Mouse (Mus musculus): Measurements from ENCODE around the gene Sept12. TPM values are rescaled to one million over a fixed set of nuclear protein-coding genes. Genes with fewer than 3 reads are reported as not detected.
A peak's percentile ranks its signal among the peaks of the same experiment; 100 is the strongest.

Gene Sept12
- total RNA-seq (2018; cell fraction: chromatin; rRNA removed): not detected
- total RNA-seq (2018; cell fraction: cytosol; rRNA removed): not detected
- total RNA-seq (2018; cell fraction: nucleus; rRNA removed): not detected
- polyA plus RNA-seq (2018): not detected in 3 replicates

- Histone ChIP-seq H3K36me3 (ENCODE audit: inconsistent target) (no peaks in the 10 kb centered on the region), H3K79me2 (ENCODE audit: inconsistent target) (no peaks in the 10 kb centered on the region), H3K4me3 (ENCODE audit: inconsistent target) (no peak within 1 kb of the TSS), H3K27ac (no peak within 1 kb of the TSS)
- 54% methylated on average over 3 of the region's 3 CpGs for WGBS (ENCODE audit: missing documents)
Observed at GRCm38 (mm10) chr16:4997553-4997952, at the start of gene Sept12. Gene Sept12 (minus strand): TSS chr16:4997852.

- peaks cover 64% of the 10 kb centered on the region for H3K36me3 ChIP-seq (ENCODE audit: inconsistent target)
- no peak overlapping the region for H3K4me3 ChIP-seq (ENCODE audit: inconsistent target)
- WGBS (ENCODE audit: missing documents): 94% methylated on average over 3 of the region's 3 CpGs
- H3K27ac ChIP-seq: no peak overlapping the region
- H3K79me2 ChIP-seq (ENCODE audit: inconsistent target): peaks cover 78% of the 10 kb centered on the region
Observed at GRCm38 (mm10) chr16:5045322-5045721, 47.7 kb upstream of the Sept12 start.

DNA sequence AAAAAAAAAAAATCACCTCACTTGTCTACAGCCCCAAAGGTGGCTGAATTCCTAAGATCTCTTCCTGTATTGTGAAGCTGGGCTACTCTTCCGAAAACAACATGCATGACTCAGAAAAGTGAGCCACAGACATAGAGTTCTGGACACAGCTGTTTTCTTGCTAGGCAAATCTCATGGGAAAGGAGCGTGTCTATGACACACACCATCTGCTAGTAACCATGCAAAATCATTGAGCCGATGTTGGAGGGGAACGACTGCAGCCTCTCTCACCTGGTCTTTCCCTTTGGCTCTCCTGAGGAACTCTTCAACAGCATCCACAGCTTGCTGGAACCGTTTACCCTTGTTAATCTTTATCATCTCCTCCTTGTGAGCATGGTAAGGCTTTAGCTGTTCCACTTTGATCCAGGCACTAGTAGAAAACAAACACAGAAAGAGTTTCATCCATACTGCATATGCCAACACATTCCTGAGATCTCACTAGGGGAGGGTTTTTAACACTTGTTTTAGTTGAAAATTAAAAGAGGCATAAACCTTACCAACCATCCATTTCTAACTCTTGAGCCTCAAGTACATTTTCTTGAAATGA is 39.1 kb upstream of the Sept12 start:
- Histone ChIP-seq H3K79me2 (ENCODE audit: inconsistent target) (peaks cover 26% of the 10 kb centered on the region; the same call in 1 of the 2 replicates), H3K4me3 (ENCODE audit: inconsistent target) (no peak overlapping the region), H3K27ac (no peak overlapping the region), H3K36me3 (ENCODE audit: inconsistent target) (peaks cover 95% of the 10 kb centered on the region)
- 93% methylated on average over 5 of the region's 5 CpGs for WGBS (ENCODE audit: missing documents)

- Histone ChIP-seq H3K4me3 (ENCODE audit: inconsistent target) (no peak overlapping the region), H3K36me3 (ENCODE audit: inconsistent target) (peaks cover 95% of the 10 kb centered on the region), H3K27ac (no peak overlapping the region), H3K79me2 (ENCODE audit: inconsistent target) (peaks cover 16% of the 10 kb centered on the region; the same call in 1 of the 2 replicates)
- WGBS (ENCODE audit: missing documents): 98% methylated on average over 3 of the region's 3 CpGs
Observed at GRCm38 (mm10) chr16:5035591-5035990, 37.9 kb upstream of the Sept12 start.

GRCm38 (mm10) chr16:5029847-5030246 is 32.2 kb upstream of the Sept12 start:
- Histone ChIP-seq H3K27ac (no peak overlapping the region), H3K4me3 (ENCODE audit: inconsistent target) (no peak overlapping the region), H3K36me3 (ENCODE audit: inconsistent target) (peaks cover 92% of the 10 kb centered on the region), H3K79me2 (ENCODE audit: inconsistent target) (no peaks in the 10 kb centered on the region; the same call in 1 of the 2 replicates)
- 30% methylated on average over 2 of the region's 2 CpGs for WGBS (ENCODE audit: missing documents)

GRCm38 (mm10) chr16:5024021-5024420 is 26.4 kb upstream of the Sept12 start:
- H3K79me2 ChIP-seq (ENCODE audit: inconsistent target): no peaks in the 10 kb centered on the region
- H3K4me3 ChIP-seq (ENCODE audit: inconsistent target): no peak overlapping the region
- WGBS (ENCODE audit: missing documents): 100% methylated on average over 2 of the region's 3 CpGs
- no peak overlapping the region for H3K27ac ChIP-seq
- peaks cover 96% of the 10 kb centered on the region for H3K36me3 ChIP-seq (ENCODE audit: inconsistent target)

DNA sequence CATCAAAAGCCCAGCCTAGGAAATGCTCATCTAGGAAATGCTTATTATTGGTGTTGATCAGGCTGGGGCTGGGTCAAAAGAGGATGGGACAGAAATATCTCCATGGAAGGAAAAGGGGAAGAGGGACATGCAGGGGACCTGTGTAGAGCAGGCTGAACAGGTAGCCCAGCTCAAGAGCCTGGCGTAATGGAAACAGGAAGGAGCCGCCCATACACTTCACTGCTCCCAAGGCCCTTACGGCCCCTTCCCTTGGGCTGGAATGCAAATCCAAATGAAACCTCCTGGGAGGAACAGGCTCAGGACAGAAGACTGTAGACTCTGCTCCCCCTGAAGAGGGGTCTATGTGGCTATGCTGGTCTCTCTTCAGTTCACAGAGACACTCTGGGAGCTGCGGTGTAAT is 16.9 kb upstream of the Sept12 start:
- no peak overlapping the region for H3K27ac ChIP-seq
- no peak overlapping the region for H3K4me3 ChIP-seq (ENCODE audit: inconsistent target)
- H3K36me3 ChIP-seq (ENCODE audit: inconsistent target): peaks cover 47% of the 10 kb centered on the region
- no peaks in the 10 kb centered on the region for H3K79me2 ChIP-seq (ENCODE audit: inconsistent target)
- 88% methylated on average over 4 of the region's 4 CpGs for WGBS (ENCODE audit: missing documents)

GRCm38 (mm10) chr16:5013054-5013838 is 15.6 kb upstream of the Sept12 start, which contains the start of gene Rogdi:
Gene Rogdi (minus strand): TSS chr16:5013553.
- Histone ChIP-seq H3K27ac (no peak within 1 kb of the TSS), H3K79me2 (ENCODE audit: inconsistent target) (no peaks in the 10 kb centered on the region), H3K4me3 (ENCODE audit: inconsistent target) (peak within 1 kb of the TSS; percentile 37), H3K36me3 (ENCODE audit: inconsistent target) (peaks cover 34% of the 10 kb centered on the region)
- under 1% methylated on average over 63 of the region's 63 CpGs for WGBS (ENCODE audit: missing documents)

DNA sequence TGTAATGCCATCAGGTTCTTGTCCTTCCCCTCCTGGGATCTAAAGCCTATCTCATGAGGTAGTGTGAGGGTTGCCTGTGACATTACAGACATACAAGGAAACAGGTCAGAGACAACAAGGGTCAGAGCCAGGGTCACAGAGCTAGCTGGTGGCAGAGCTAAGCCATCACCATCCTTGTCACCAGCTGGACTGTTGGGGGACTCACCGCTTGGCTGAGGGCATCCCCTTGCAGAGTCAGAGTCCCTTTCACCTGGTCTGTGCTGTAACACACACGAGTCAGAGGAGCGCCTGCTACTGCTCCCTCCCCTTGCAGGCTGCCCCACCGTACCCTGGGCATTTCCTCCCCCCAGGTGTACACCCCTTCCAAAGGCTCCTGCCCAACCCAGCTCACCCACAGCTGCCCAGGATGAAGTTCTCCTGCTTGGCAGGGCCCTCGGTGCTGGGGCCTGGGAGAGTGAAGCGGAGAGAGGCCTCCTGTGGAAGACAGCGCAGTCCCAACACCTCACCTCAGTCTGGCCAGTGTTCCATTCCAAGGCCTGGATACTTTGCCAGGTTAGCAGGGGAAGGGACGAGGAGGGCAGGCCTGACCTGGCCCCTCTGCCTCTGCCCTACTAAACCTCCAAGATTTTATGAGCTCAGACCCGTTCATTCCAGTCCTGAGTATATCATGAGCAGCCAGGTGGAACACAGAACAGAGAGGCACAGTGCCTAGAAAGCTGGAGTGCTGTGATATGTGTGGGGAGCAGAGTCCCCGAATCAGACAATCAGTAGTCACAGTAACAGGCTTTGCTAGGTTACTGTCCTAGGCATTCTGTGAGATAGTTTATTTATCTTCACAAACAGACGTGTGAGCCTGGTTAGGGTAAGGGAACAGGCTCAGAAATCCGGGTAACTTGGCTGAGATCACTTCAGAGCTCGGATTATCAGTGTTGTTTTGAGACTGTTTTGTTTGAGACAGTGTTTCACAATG is 14.7 kb upstream of the Sept12 start:
- Histone ChIP-seq H3K4me3 (ENCODE audit: inconsistent target) (peak overlapping the region; percentile 37; the same call in 1 of the 2 replicates), H3K27ac (no peak overlapping the region), H3K79me2 (ENCODE audit: inconsistent target) (no peaks in the 10 kb centered on the region), H3K36me3 (ENCODE audit: inconsistent target) (peaks cover 25% of the 10 kb centered on the region)
- WGBS (ENCODE audit: missing documents): 66% methylated on average over 13 of the region's 13 CpGs

DNA sequence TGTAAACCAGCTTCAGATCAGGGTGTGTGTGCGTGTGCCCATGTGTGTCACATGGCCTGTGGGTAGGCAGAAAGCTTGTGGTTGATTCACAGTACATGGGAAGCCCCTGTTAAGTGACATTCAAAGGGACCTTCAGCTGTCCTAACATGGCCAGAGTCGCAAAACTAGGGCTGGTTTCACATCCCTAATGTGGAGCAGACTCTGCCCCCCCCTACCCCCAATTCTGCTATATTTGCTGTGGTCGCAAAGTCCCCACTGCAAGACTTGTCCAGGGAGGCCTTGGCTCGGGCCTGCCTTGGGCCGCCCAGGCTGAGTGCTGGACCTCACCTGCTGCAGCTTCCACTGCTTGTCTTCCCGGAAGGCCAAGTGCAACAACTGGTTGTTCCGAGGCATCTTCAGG is 13.6 kb upstream of the Sept12 start:
- no peak overlapping the region for H3K4me3 ChIP-seq (ENCODE audit: inconsistent target)
- 20% methylated on average over 6 of the region's 7 CpGs for WGBS (ENCODE audit: missing documents)

DNA sequence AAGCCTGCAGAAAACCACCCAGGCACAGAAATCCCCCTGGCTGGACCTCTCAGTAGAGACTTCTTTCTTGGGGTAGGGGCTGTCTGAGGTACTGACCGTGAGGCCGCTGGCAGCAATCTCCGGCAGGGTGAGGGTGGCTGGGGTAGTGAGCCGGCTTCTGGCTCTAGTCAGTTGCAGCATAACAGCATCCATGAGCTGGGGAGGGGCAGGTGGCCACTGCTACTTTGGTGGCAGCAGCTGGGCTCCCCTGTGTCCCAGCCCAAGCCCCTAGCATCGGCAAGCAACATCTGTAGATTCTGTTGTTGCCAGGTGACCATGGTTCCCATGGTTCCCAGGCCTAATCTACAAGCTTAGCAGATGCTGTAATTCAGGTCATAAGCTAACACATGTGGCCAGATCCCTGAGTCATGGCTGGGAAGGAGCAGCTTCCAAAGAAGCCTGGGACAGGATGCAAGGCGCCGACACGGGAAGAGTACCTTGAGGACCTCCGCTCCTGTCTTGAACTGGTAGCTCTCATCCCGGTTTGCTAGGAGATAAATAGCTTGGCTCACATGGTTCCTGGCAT is 12.8 kb upstream of the Sept12 start:
- Histone ChIP-seq H3K79me2 (ENCODE audit: inconsistent target) (no peaks in the 10 kb centered on the region), H3K4me3 (ENCODE audit: inconsistent target) (no peak overlapping the region), H3K27ac (no peak overlapping the region), H3K36me3 (ENCODE audit: inconsistent target) (peaks cover 7% of the 10 kb centered on the region; the same call in 1 of the 2 replicates)
- 96% methylated on average over 10 of the region's 10 CpGs for WGBS (ENCODE audit: missing documents)

More for the DNA sequence above, 13.6 kb upstream of the Sept12 start:
- H3K36me3 ChIP-seq (ENCODE audit: inconsistent target): peaks cover 15% of the 10 kb centered on the region; the same call in 1 of the 2 replicates
- 0 out of 2 replicates have a peak overlapping the region, but pooled peaks have one; percentile 7 for H3K27ac ChIP-seq
- H3K79me2 ChIP-seq (ENCODE audit: inconsistent target): no peaks in the 10 kb centered on the region

GRCm38 (mm10) chr16:5008076-5008475 is 10.4 kb upstream of the Sept12 start:
- 95% methylated on average over 12 of the region's 12 CpGs for WGBS (ENCODE audit: missing documents)
- H3K79me2 ChIP-seq (ENCODE audit: inconsistent target): no peaks in the 10 kb centered on the region
- no peak overlapping the region for H3K27ac ChIP-seq
- no peaks in the 10 kb centered on the region for H3K36me3 ChIP-seq (ENCODE audit: inconsistent target)
- no peak overlapping the region for H3K4me3 ChIP-seq (ENCODE audit: inconsistent target)

DNA sequence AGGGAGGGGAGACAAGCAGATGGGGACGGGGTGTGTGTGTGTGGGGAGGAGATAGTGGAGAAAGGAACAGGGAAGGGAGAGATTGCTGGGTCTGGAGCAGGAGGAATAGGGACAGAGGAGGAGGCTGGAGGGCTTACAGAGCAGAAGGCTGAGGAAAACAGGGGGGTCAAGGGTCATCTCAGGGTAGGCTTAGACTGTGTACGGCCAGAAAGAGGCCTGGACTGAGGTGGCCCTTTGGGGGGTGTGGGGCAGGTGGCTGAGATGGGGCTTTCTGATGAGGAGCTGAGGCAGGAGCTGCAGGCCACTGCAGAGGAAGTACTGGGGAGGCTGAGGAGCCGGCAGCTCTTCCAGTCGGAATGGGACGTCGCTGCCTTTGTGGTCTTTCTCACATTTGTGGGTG is 9.8 kb upstream of the Sept12 start:
- Histone ChIP-seq H3K27ac (no peak overlapping the region), H3K79me2 (ENCODE audit: inconsistent target) (no peaks in the 10 kb centered on the region), H3K36me3 (ENCODE audit: inconsistent target) (no peaks in the 10 kb centered on the region), H3K4me3 (ENCODE audit: inconsistent target) (no peak overlapping the region)
- 96% methylated on average over 6 of the region's 6 CpGs for WGBS (ENCODE audit: missing documents)

DNA sequence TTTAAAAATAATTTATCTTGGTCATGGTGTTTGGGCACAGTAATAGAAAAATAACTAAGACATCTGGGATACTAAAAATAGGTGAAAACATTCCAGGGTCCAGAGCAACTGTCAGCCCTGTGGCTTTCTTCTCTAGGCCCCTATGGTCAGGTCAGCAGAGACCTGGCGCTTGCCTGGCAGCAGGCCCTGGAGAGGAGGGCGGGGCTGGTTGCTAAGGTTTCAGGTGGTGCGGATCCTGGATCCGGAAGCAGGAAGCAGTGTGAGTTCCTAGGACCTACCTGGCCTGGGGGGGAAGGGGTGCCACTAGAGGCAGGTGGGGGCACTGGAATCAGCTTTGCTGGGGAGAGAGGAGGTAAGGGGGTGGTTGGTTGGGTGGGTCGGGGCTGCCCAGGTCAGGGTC is 9.4 kb upstream of the Sept12 start, which contains the start of gene Smim22:
Gene Smim22 (plus strand): TSS at position 222 of the 400 bp plus-strand sequence.
- 100% methylated on average over 3 of the region's 5 CpGs for WGBS (ENCODE audit: missing documents)
- no peak within 1 kb of the TSS for H3K27ac ChIP-seq

More for the DNA sequence above, 9.4 kb upstream of the Sept12 start, which contains the start of gene Smim22:
- Histone ChIP-seq H3K36me3 (ENCODE audit: inconsistent target) (no peaks in the 10 kb centered on the region), H3K4me3 (ENCODE audit: inconsistent target) (no peak within 1 kb of the TSS), H3K79me2 (ENCODE audit: inconsistent target) (no peaks in the 10 kb centered on the region)

Data from macrophage (primary cell).